Mouse (Mus musculus) left cerebral cortex, adult 18-20 months (tissue): Measurements from ENCODE around the gene Metrnl. TPM values are rescaled to one million over a fixed set of nuclear protein-coding genes. Genes with fewer than 3 reads are reported as not detected.

ENCODE experiments used
- DNase-seq, 2 experiments: peaks; one replicate each; pipeline ENCODE4 v3.0.0; 2021 to 2022; ENCODE audit warnings: low spot score in 2 of 2, mixed read lengths in 1 of 2
- total RNA-seq, 2 experiments: library from RNA; stranded (reverse); gene quantifications; 2 replicates each; pipeline ENCODE4 v1.2.3; 2021

Gene Metrnl
- total RNA-seq, 2 experiments from 2014 or later = 17.6 to 19.0 TPM

- no peak for DNase-seq
Observed at GRCm38 (mm10) chr11:121683243-121683642, 18.1 kb upstream of the Metrnl start.

DNA sequence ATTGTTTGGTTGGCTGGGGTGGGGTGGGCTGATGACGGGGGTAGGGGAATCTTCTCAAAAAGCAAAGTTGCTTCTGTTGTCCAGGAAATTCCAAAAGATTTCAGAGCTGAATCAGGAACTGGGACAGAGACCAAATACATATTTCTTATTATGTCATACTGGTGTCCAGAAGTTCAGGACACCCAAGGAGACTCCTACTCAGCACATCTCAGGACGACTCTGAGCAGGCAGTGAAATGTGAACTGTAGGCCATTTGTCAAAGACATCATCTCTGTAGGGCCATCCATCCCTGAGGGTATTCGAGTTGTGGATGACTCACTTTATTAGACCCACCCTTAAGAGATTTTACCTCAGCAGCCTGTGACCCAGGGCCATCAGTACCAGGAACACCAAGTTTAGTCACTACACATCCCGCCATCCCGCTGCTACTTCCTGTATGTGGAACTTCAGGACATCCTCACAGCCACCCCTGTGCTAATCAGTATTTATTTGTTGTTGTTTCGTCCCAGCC is 15.8 kb upstream of the Metrnl start:
- DNase-seq = no peak

DNA sequence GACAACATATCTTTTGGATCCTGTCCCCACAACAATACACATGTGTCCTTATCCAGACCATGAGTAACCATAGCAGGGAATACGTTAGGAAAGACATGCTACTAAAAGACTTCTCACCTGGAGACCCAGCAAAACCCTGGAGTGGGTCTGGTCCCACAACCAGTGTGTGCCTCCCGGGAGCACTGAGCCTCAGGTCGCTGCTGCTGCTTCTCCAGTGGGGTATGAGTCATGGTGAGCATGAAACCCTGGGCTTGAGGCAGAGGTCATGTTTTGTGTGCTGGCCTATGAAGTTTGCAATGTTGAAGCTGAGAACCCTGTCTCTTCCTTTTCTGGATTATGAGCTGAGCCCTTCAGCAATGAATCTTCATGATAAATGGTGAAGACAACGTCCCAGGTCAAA is 15.3 kb upstream of the Metrnl start:
- no peak for DNase-seq

- no peak for DNase-seq
Observed at GRCm38 (mm10) chr11:121686674-121687073, 14.7 kb upstream of the Metrnl start.

- DNase-seq = no peak
Observed at GRCm38 (mm10) chr11:121688024-121688423, 13.3 kb upstream of the Metrnl start.

DNA sequence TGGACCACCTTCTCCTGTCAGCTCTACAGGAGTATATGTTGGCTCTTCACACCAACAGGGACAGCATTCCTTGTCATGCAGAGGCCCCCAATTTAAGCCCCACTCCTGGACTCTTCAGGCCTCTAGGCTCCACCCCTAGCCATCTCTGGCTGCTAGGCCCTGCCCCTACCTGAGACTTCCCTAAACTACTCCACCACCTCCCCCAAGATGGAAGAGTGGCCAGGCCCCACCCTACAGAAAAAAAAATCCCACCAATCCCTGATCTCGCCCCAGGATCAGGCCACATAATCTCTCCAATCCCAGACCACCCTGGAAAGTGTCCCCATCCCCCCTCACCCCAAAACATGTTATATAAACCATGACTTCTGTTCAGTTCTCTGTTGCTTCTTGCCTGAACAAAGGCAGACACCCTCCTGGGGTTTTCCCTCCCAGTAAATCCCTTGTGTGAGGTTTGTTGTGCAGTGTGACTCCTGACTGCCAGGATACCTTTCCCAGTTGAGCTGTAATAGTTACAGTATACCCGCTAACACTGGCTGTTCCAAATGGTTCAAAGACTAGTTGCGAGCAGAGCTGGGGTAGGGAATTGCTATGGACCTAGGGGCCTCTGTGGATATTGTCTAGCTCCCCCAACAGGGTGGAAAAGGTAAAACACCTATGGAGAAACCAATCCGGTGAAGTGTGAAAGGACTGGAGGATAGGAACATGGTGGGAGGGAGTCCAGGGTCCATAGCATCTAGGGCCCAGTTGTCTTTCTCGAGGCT is 5.9 kb upstream of the Metrnl start:
- DNase-seq = no peak

DNA sequence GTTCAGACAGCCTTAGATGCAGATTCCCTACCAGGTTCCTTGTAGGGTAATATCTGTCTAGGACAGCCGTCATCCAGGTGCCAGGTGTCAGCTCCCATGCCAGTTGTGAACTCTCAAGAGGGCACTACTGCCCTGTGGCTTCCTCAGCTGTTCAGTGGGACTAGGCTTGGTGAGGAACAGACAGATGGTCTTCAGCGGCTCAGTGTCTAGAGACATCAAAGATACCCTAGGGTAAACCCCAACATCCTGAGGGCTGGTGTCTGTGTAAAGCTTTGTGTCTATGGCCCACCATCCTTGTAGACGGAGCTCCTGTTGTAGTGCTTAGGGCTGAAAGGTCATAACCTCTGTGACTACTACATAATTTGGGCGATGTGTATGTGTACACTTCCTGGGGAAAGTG is 4.1 kb upstream of the Metrnl start:
- no peak for DNase-seq

DNA sequence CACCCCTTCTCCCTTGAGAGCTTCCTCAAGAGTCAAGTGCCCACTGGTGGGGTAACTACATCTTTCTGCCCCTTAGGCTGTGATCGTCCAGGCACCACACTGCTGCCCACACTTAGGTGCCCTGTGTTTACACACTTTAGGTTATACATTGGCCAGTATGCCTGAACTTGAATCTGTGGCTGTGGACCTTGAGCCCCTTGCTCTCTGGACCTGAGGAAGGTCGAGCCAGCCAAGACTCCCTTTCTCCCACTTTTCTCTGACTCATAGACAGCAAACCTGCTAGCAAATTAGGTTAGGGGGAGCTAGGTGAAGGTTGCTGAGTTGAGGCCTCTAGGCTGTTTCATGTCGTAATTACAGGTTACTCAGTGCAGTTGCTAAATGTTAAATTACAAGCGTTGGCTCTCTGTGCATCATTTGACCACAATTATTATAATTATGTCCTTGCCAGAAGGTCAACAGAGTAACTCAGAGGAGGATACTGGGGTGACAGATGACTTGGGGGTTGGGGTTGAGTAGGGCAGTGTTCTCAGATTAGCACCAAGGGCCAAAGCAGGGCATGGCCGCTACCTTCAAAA is 2.9 kb upstream of the Metrnl start:
- no peak for DNase-seq

DNA sequence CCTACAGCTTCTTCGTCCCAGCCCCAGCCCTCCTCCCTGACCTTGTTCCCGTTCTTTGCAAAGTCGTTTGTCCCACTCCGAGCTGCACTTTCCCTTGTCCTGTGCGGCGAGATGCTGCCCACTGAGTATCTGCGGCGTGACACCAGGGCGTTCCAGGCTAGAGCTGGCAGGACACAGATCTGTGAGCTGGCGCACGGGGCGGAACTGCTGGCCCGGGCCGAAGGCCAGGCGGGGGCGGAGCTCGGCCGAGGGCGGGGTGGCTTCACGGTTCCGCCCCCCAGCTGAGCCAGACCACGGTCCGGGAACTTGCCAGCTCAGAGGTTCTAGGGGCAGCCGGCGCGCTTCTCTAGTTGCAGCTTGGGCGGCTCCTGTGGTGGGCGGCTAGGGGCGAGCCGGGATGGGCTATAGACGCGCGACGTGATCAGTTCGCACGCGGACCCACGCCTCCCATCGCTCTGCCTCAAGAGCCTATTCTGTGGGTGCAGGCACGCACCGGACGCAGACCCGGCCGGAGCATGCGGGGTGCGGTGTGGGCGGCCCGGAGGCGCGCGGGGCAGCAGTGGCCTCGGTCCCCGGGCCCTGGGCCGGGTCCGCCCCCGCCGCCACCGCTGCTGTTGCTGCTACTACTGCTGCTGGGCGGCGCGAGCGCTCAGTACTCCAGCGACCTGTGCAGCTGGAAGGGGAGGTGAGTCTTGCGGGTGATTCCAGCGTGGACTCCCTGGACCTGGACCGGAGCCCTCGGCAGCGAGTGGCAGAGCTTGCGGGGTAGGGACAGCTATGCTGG is 959 bp downstream of the Metrnl start:
- peak; percentile 70 to 82 for DNase-seq

GRCm38 (mm10) chr11:121702895-121703618 is 1.7 kb downstream of the Metrnl start:
- DNase-seq = peak; percentile 61 to 78

- no peak for DNase-seq
Observed at GRCm38 (mm10) chr11:121703619-121704215, 2.4 kb downstream of the Metrnl start.

DNA sequence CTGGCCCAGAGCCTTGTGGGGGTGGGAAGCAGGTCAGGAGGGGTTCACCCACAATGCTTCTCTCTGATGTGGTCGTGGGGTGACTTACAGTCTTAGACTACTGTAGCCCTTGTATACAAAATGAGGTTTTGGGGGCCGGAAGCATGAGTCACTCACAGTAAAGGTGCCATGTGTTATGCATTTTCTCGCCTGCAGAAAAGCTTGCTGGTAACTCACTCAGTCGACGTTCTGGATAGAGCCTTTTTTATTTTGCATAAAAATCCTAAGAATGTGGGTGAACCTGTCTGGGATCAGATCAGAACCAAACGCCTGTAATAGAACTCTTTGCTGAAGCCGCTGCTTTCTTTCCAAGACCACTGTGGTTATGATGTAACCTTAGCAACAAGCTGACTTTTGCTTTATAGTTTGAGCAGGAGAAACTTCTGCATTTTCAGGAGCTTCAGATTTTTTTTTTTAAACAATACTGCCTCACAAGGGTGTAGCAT is 5.2 kb downstream of the Metrnl start:
- peak; percentile 28 to 51 for DNase-seq

GRCm38 (mm10) chr11:121709278-121709677 is 7.9 kb downstream of the Metrnl start:
- DNase-seq = no peak

DNA sequence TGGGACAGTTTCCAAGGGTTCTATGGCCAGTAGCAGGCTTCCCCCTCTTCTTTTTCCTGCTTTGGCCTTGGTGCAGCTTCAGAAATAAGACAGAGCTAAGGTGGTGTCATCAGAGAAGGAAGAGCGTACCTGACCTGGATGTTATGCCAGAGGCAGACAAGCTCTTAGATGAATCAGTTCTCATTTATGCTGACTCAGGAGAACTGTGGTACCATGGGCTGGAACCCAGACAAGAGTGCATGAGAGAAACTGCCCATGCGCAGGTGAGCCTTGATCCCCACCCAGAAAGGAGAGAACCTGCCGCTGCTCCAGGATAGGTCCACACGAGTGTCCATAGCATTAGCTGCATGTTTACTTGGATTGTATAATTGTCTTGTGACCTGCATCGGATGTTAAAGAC is 8.9 kb downstream of the Metrnl start:
- DNase-seq = no peak

DNA sequence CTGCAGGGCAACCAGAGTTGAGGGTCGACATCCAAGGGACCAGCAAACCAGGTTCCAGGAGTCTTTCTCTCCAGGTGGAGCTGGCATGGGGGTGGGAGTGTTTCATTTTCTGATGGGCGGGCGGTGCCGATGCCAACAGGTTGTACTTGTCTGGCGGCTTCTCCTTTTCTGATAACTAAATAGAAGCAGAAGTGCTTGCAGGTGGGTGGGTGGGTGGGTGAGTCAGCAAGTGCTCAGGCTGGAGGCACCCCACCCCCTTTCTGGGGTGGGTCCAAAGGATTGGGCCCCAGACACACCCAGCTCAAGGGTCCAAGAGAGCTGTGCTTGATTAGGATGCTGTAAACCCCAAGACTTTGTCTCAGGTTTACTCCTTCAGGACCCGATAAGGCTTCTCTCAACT is 11.6 kb downstream of the Metrnl start:
- DNase-seq = no peak

DNA sequence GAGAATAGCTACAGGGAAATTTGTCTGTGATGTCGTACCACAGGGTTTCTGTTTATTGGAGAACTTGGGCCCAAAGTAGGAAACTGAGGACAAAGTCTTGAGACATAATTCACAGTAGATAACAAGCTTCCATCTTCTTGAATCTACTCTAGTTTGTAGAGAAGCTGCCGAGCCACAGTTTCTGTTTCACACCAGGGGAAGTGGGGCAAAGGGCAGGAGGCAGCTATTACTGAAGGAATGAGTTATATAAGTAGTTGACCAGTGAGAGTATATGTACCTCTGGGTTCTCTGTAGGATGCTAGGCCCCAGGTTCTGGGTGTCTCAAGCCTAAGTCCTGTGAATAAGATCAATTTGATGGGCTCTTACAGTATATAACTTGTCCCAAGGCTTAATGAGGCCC is 12.2 kb downstream of the Metrnl start:
- no peak for DNase-seq

DNA sequence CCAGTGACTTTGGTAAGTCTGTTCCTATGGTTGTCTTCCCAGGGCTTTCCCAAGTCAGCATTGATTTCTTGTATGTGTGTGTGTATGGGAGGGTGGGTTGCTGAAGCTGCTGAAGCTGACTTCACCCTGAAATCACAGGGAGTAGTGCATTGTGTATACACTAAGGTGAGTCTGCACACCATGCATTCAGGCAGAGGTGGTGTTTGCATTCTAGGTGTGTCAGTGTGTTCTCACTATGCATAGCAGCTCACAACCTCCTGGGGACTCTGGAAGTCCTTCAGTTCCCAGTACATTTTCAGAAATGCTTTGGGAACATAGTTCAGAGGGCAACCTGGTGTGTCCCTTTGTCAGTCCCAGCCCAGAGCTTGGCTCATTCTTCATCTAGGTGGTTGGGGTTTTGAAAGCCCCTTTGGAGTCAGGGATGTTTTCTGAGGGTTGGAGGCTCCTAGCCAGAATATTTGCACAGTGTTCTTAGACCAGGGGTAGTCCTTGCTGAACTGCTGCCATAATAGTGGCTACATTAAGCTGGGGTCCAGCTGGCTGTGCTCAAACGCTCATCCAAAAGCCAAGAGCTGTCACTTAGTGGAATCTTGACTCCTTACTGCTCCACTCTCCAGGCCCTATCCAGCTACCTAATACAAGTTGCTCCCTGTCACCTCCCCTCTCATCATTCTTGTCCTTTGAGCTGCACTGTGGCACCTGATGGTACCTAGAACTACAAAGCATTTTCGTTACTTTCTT is 13.6 kb downstream of the Metrnl start:
- no peak for DNase-seq

DNA sequence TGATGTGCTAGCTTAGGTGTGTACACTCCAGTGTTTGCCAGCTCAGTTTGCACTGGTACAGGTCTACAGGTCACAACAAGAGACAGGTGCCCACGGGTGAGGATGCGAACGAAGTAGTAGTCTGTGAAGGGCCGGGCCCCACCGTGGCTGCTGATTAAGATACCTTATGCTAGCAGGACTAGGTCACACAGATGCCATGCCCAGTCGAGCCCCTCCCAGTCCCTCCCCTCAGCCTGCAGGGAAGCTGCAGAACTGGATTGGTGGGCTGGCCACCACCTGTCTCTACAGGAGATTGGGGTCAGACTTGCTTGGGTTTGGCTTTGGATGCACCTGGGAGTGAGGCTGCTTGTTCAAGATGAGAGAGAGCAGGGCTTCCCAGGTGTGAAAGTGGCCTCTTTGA is 16.4 kb downstream of the Metrnl start:
- DNase-seq = no peak

DNA sequence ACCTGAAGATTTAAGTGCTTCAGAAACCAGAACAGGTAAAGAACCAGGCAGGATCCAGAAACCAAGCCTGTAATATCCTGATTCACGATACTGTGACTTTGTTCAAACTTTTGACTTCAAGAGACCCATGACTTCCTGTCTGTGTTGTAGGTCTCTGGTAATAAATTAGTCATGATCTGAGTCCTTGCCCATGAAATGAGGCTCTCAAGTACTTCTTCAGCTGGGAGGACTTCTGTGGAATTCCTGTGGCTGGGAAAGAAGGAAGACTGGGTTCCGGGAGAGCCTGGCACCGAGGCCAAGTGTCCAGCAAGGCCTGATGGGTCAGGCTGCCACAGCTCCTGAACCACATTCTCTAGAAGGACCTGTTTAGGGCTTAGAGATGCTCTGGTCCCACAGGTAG is 19.4 kb downstream of the Metrnl start:
- DNase-seq = no peak

GRCm38 (mm10) chr11:121722434-121722833 is 21.1 kb downstream of the Metrnl start:
- DNase-seq = no peak
